Mouse (Mus musculus) liver (tissue): Measurements from ENCODE around the gene Ywhae.
A peak's percentile ranks its signal among the peaks of the same experiment; 100 is the strongest.

Source experiments
- DNase-seq: peaks from one replicate; pipeline ENCODE4 v3.0.0-alpha.2; 2020; ENCODE audit warnings: mixed read lengths

The Ywhae gene

GRCm38 (mm10) chr11:75738477-75738821, 5.8 kb downstream of the Ywhae start:
- no peak for DNase-seq

GRCm38 (mm10) chr11:75740204-75740603, 7.5 kb downstream of the Ywhae start:
- DNase-seq, result no peak

GRCm38 (mm10) chr11:75741615-75742014, 8.9 kb downstream of the Ywhae start:
- DNase-seq, result no peak

- DNase-seq, result no peak
Measured at GRCm38 (mm10) chr11:75744761-75745160, 12.1 kb downstream of the Ywhae start.

- DNase-seq, result no peak
Measured at GRCm38 (mm10) chr11:75750537-75750936, 17.9 kb downstream of the Ywhae start.

GRCm38 (mm10) chr11:75751082-75751481, 18.4 kb downstream of the Ywhae start:
- no peak for DNase-seq

GRCm38 (mm10) chr11:75756687-75757086, 24.0 kb downstream of the Ywhae start:
- no peak for DNase-seq

GRCm38 (mm10) chr11:75758553-75758952, 25.9 kb downstream of the Ywhae start:
- no peak for DNase-seq

- DNase-seq, result no peak
Measured at GRCm38 (mm10) chr11:75760785-75761184, 28.1 kb downstream of the Ywhae start.

- no peak for DNase-seq
Measured at GRCm38 (mm10) chr11:75762708-75763107, 30.0 kb downstream of the Ywhae start.

GRCm38 (mm10) chr11:75764521-75765023, 31.9 kb downstream of the Ywhae start:
- DNase-seq, result no peak

- DNase-seq, result no peak
Measured at GRCm38 (mm10) chr11:75765161-75765560, 32.5 kb downstream of the Ywhae start.

GRCm38 (mm10) chr11:75767014-75767413, 34.3 kb downstream of the Ywhae start:
- no peak for DNase-seq

- DNase-seq, result no peak
Measured at GRCm38 (mm10) chr11:75768091-75768989, 35.7 kb downstream of the Ywhae start.

- peak; percentile 88 for DNase-seq
Measured at GRCm38 (mm10) chr11:75769206-75769605, 36.5 kb downstream of the Ywhae start.

- no peak for DNase-seq
Measured at GRCm38 (mm10) chr11:75772562-75772961, 39.9 kb downstream of the Ywhae start.

GRCm38 (mm10) chr11:75775919-75776318, 43.2 kb downstream of the Ywhae start:
- DNase-seq, result no peak

GRCm38 (mm10) chr11:75781919-75782318, 49.2 kb downstream of the Ywhae start:
- peak; percentile 40 for DNase-seq

GRCm38 (mm10) chr11:75783799-75784198, 51.1 kb downstream of the Ywhae start:
- DNase-seq, result no peak

- no peak for DNase-seq
Measured at GRCm38 (mm10) chr11:75785897-75786296, 53.2 kb downstream of the Ywhae start.

GRCm38 (mm10) chr11:75792535-75792934, 59.9 kb downstream of the Ywhae start:
- no peak for DNase-seq

GRCm38 (mm10) chr11:75793351-75793750, 60.7 kb downstream of the Ywhae start:
- no peak for DNase-seq

- DNase-seq, result no peak
Measured at GRCm38 (mm10) chr11:75794602-75795320, 62.1 kb downstream of the Ywhae start.

- DNase-seq, result no peak
Measured at GRCm38 (mm10) chr11:75795321-75795636, 62.6 kb downstream of the Ywhae start.
